Mouse (Mus musculus) bone marrow, adult 2 months (tissue): ENCODE data around the gene Cadm2.

Experiments
- CTCF ChIP-seq: fragments of 200-500 bp; IDR thresholded peaks from 2 replicates; pipeline ENCODE4 v1.5.1; 2011; ENCODE audit warnings: low read length, control low read depth; ENCODE audit not compliant: control insufficient read depth, insufficient read depth
- POLR2A ChIP-seq: fragments of 200-500 bp; IDR thresholded peaks from 2 replicates; pipeline ENCODE4 v1.6.1; 2011; ENCODE audit warnings: low read depth, mild to moderate bottlenecking, control low read depth, low read length, borderline replicate concordance; ENCODE audit not compliant: control insufficient read depth

GRCm38 (mm10) chr16:67344194-67344593 lies 276.5 kb downstream of the Cadm2 start:
- no peak for TF ChIP-seq POLR2A
- no peak for TF ChIP-seq CTCF
